In the genomic region with DNA sequence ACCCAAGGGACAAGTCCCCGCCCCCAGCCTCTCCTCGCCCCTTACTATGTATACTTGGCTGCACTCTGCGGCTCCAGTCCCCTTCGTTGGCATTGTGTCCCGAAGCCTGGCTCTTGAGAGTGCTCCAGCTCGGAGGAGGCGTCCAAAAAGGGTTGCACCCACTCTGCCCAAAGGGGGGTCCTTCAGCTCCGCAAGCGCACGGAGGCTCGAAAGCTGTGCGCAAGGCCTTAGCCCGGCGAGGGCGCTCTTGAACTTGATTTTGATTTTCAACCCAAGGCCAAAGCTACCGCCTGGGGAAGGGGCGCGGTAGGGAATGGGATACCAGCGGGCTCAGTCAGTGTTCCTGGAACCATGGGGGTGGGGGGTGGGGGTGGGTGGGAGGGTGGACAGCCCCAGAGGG, we compare ENCODE assay signal across 8 mouse cellular contexts. TPM values are rescaled to one million over a fixed set of nuclear protein-coding genes. Genes with fewer than 3 reads are reported as not detected.
DNase-seq lines count a peak whose midpoint lies in the region; ATAC-seq and TF ChIP-seq lines count a peak whose summit lies in the region.

No protein-coding gene starts in this region.

- intact Hi-C loops in left cerebral cortex, postnatal 25 days (cut with DNase I), result loop anchor here (1.0 to 5.0 kb wide), 4 partner anchors 130 to 380 kb away; no protein-coding TSS in a partner anchor

- H3K9me3 ChIP-seq in embryonic facial prominence, embryonic 11.5 days (replicated peaks; ENCODE audit: control insufficient read depth, low read length), result no peaks in the 10 kb centered on the region
- H3K9me3 ChIP-seq in hindbrain, embryonic 10.5 days, result no peaks in the 10 kb centered on the region
- no peaks in the 10 kb centered on the region for H3K9me3 ChIP-seq in limb, embryonic 14.5 days (ENCODE audit: control insufficient read depth, low read length)
- no peaks in the 10 kb centered on the region for H3K9me3 ChIP-seq in midbrain, embryonic 14.5 days (ENCODE audit: control insufficient read depth, low read length)

- H3K27me3 ChIP-seq in embryonic facial prominence, embryonic 11.5 days (ENCODE audit: control insufficient read depth, insufficient read depth, low read length), result peaks cover 58% of the 10 kb centered on the region
- H3K27me3 ChIP-seq in hindbrain, embryonic 10.5 days (ENCODE audit: insufficient read depth, poor library complexity, severe bottlenecking), result peaks cover 87% of the 10 kb centered on the region
- H3K27me3 ChIP-seq in limb, embryonic 14.5 days (ENCODE audit: control insufficient read depth, insufficient read depth, low read length), result peaks cover 71% of the 10 kb centered on the region
- H3K27me3 ChIP-seq in midbrain, embryonic 14.5 days (ENCODE audit: control insufficient read depth, insufficient read depth, low read length), result peaks cover 52% of the 10 kb centered on the region

- H3K9ac ChIP-seq in embryonic facial prominence, embryonic 11.5 days (replicated peaks; ENCODE audit: low read length), result no peak overlapping the region
- no peak overlapping the region for H3K9ac ChIP-seq in limb, embryonic 14.5 days (ENCODE audit: low read depth, low read length, severe bottlenecking)
- H3K9ac ChIP-seq in midbrain, embryonic 14.5 days (replicated peaks; ENCODE audit: low read length), result no peak overlapping the region; the same call in 1 of the 2 replicates

- no peaks in the 10 kb centered on the region for H3K36me3 ChIP-seq in embryonic facial prominence, embryonic 11.5 days (replicated peaks; ENCODE audit: control insufficient read depth, insufficient read depth, low read depth, low read length)
- no peaks in the 10 kb centered on the region for H3K36me3 ChIP-seq in hindbrain, embryonic 10.5 days
- H3K36me3 ChIP-seq in limb, embryonic 14.5 days (ENCODE audit: control insufficient read depth, insufficient read depth, low read length), result no peaks in the 10 kb centered on the region
- H3K36me3 ChIP-seq in midbrain, embryonic 14.5 days (ENCODE audit: control insufficient read depth, insufficient read depth, low read length), result no peaks in the 10 kb centered on the region

- H3K27ac ChIP-seq in embryonic facial prominence, embryonic 11.5 days (replicated peaks; ENCODE audit: low read depth, low read length), result no peak overlapping the region
- peak overlapping the region; percentile 30; the same call in 1 of the 2 replicates for H3K27ac ChIP-seq in hindbrain, embryonic 10.5 days
- H3K27ac ChIP-seq in limb, embryonic 14.5 days (replicated peaks; ENCODE audit: low read depth, low read length), result no peak overlapping the region
- H3K27ac ChIP-seq in midbrain, embryonic 14.5 days (replicated peaks; ENCODE audit: low read depth, low read length), result no peak overlapping the region

- peak; percentile 35 to 54 for DNase-seq in left cerebral cortex, postnatal 25 days (ENCODE audit: low spot score in 2 of 2)
- DNase-seq in left cerebral cortex, adult 8-10 months (ENCODE audit: low spot score in 2 of 2), result no peak
- DNase-seq in embryonic facial prominence, embryonic 11.5 days (ENCODE audit: low spot score), result peak; percentile 90
- peak; percentile 69 for DNase-seq in hindbrain, embryonic 10.5 days (ENCODE audit: low spot score)
- DNase-seq in limb, embryonic 14.5 days (ENCODE audit: low spot score), result peak; percentile 77
- DNase-seq in midbrain, embryonic 14.5 days, result peak; percentile 92
- peak; percentile 76 for DNase-seq in thymus, postnatal 4 days

- TF ChIP-seq POLR2A in limb, embryonic 14.5 days (IDR thresholded peaks at IDR 0.05; ENCODE audit: borderline replicate concordance, extremely low read depth, insufficient read depth, insufficient read length), result no peak

- H3K4me3 ChIP-seq in embryonic facial prominence, embryonic 11.5 days (ENCODE audit: low read depth, low read length), result peak overlapping the region; percentile 59; the same call in 1 of the 2 replicates
- H3K4me3 ChIP-seq in hindbrain, embryonic 10.5 days, result peak overlapping the region; percentile 76
- peak overlapping the region; percentile 64 for H3K4me3 ChIP-seq in limb, embryonic 14.5 days (replicated peaks; ENCODE audit: low read length)
- peak overlapping the region; percentile 59 for H3K4me3 ChIP-seq in midbrain, embryonic 14.5 days (replicated peaks; ENCODE audit: low read depth, low read length)

- 2% methylated on average over 19 of the region's 19 CpGs for WGBS in embryonic facial prominence, embryonic 11.5 days
- under 1% methylated on average over 16 of the region's 19 CpGs for WGBS in hindbrain, embryonic 10.5 days
- under 1% methylated on average over 17 of the region's 19 CpGs for WGBS in limb, embryonic 14.5 days
- under 1% methylated on average over 19 of the region's 19 CpGs for WGBS in midbrain, embryonic 14.5 days

- H3K4me1 ChIP-seq in embryonic facial prominence, embryonic 11.5 days (ENCODE audit: control insufficient read depth, insufficient read depth, low read length), result peaks cover 8% of the 10 kb centered on the region
- H3K4me1 ChIP-seq in hindbrain, embryonic 10.5 days (replicated peaks), result peaks cover 59% of the 10 kb centered on the region
- peaks cover 16% of the 10 kb centered on the region; the same call in 1 of the 2 replicates for H3K4me1 ChIP-seq in limb, embryonic 14.5 days (ENCODE audit: control insufficient read depth, insufficient read depth, low read length)
- peaks cover 23% of the 10 kb centered on the region; the same call in 1 of the 2 replicates for H3K4me1 ChIP-seq in midbrain, embryonic 14.5 days (ENCODE audit: control insufficient read depth, insufficient read depth, low read length)

- peak overlapping the region; percentile 100 for H3K4me2 ChIP-seq in embryonic facial prominence, embryonic 11.5 days (ENCODE audit: low read depth, low read length)
- H3K4me2 ChIP-seq in limb, embryonic 14.5 days (replicated peaks; ENCODE audit: low read depth, low read length, severe bottlenecking), result peak overlapping the region; percentile 99
- peak overlapping the region; percentile 95 for H3K4me2 ChIP-seq in midbrain, embryonic 14.5 days (ENCODE audit: low read length)

- ATAC-seq in embryonic facial prominence, embryonic 11.5 days (replicated peaks; ENCODE audit: insufficient number of reproducible peaks, low FRiP score, low TSS enrichment, low read depth), result no peak
- ATAC-seq in limb, embryonic 14.5 days (ENCODE audit: low FRiP score, low read depth), result no peak
- ATAC-seq in midbrain, embryonic 14.5 days (ENCODE audit: low FRiP score, low TSS enrichment), result no peak
- no peak for ATAC-seq in megakaryocyte progenitor cell, adult 5-6 weeks (replicated peaks; ENCODE audit: poor library complexity)

RNA-seq across cellular contexts. Expression of a gene that starts 0.5 kb away (rescaled TPM):
- 10 to 100 TPM; 35.0 to 37.6 TPM for total RNA-seq in left cerebral cortex, postnatal 25 days (2021)
- total RNA-seq in left cerebral cortex, adult 8-10 months (2022), result 10 to 100 TPM; 30.3 to 34.3 (median 30.7) TPM
- polyA plus RNA-seq in embryonic facial prominence, embryonic 11.5 days (2014; fragmentation: Nextera tagmentation; extraction: Ambion mirVana), result 0.27 and 0.28 TPM in 2 replicates
- 0.31 and 2.6 TPM in 2 replicates for polyA plus RNA-seq in hindbrain, embryonic 10.5 days (2016; fragmentation: Nextera tagmentation; extraction: Ambion mirVana)
- 3.7 and 4.6 TPM in 2 replicates for polyA plus RNA-seq in limb, embryonic 14.5 days (2012; rRNA removed)
- polyA plus RNA-seq in limb, embryonic 14.5 days (2014; fragmentation: Nextera tagmentation; extraction: Ambion mirVana), result 0.92 and 1.4 TPM in 2 replicates
- polyA plus RNA-seq in midbrain, embryonic 14.5 days (2014; fragmentation: Nextera tagmentation; extraction: Ambion mirVana), result 3.0 and 3.9 TPM in 2 replicates
- 0.02 TPM in 1 of 2 replicates, not detected in the other for total RNA-seq in megakaryocyte progenitor cell, adult 5-6 weeks (2015)
- not detected in 2 replicates for total RNA-seq in megakaryocyte progenitor cell, adult 5-6 weeks (2017)

Comparison
In these comparisons a context has a peak if more than half of its experiments do, and no peak if none do; other contexts are left out.
1. DNase-seq: peak in left cerebral cortex, postnatal 25 days (2 of 2), embryonic facial prominence, embryonic 11.5 days (single experiment), hindbrain, embryonic 10.5 days (single experiment), limb, embryonic 14.5 days (single experiment), midbrain, embryonic 14.5 days (single experiment) and thymus, postnatal 4 days (single experiment); none in left cerebral cortex, adult 8-10 months (0 of 2).
2. Peak in every context shown above with its lines, with median percentiles within 50 percentile points of each other: H3K4me2 ChIP-seq and H3K4me3 ChIP-seq.